Mouse (Mus musculus) B cell, adult 2 months (primary cell): ENCODE measurements at regions not wholly inside any gene's neighbourhood (a gene's known extent, or its start where the extent isn't known, plus 50 kb on each side); places are given as distances from the start of the nearest gene placed in this dataset.

ENCODE experiments used
- DNase-seq, 2 experiments: peaks; one replicate each; pipeline ENCODE4 v3.0.0; 2022

GRCm38 (mm10) chr12:35314035-35314434 is 220.8 kb downstream of the Ahr start:
- DNase-seq, result no peak

- no peak for DNase-seq
Observed at GRCm38 (mm10) chr12:35313191-35313925, 221.5 kb downstream of the Ahr start.

GRCm38 (mm10) chr12:35308537-35308936 is 226.3 kb downstream of the Ahr start:
- DNase-seq, result no peak

GRCm38 (mm10) chr12:35303764-35304717 is 230.8 kb downstream of the Ahr start:
- DNase-seq, result no peak

- DNase-seq, result no peak
Observed at GRCm38 (mm10) chr12:35303188-35303587, 231.7 kb downstream of the Ahr start.

- no peak for DNase-seq
Observed at GRCm38 (mm10) chr12:35294668-35295067, 240.2 kb downstream of the Ahr start.

- DNase-seq, result no peak
Observed at GRCm38 (mm10) chr12:35293566-35293965, 241.3 kb downstream of the Ahr start.

- DNase-seq, result no peak
Observed at GRCm38 (mm10) chr12:35291941-35292341, 242.9 kb downstream of the Ahr start.

- DNase-seq, result no peak
Observed at GRCm38 (mm10) chr12:35287974-35288373, 241.0 kb downstream of the Snx13 start.

- DNase-seq, result no peak
Observed at GRCm38 (mm10) chr12:35287570-35287969, 240.6 kb downstream of the Snx13 start.

- DNase-seq, result no peak
Observed at GRCm38 (mm10) chr12:35286974-35287553, 240.1 kb downstream of the Snx13 start.

GRCm38 (mm10) chr12:35284345-35284744 is 237.4 kb downstream of the Snx13 start:
- DNase-seq, result no peak

GRCm38 (mm10) chr12:35283925-35284324 is 236.9 kb downstream of the Snx13 start:
- DNase-seq, result no peak

GRCm38 (mm10) chr12:35283407-35283806 is 236.4 kb downstream of the Snx13 start:
- DNase-seq, result no peak

- DNase-seq, result no peak
Observed at GRCm38 (mm10) chr12:35269465-35269864, 222.5 kb downstream of the Snx13 start.

- no peak for DNase-seq
Observed at GRCm38 (mm10) chr12:35268006-35268405, 221.0 kb downstream of the Snx13 start.

GRCm38 (mm10) chr12:35267023-35267654 is 220.2 kb downstream of the Snx13 start:
- no peak for DNase-seq

GRCm38 (mm10) chr12:35259781-35260180 is 212.8 kb downstream of the Snx13 start:
- no peak for DNase-seq

GRCm38 (mm10) chr12:35255723-35256401 is 208.9 kb downstream of the Snx13 start:
- no peak for DNase-seq

- DNase-seq, result no peak
Observed at GRCm38 (mm10) chr12:35248476-35248875, 201.5 kb downstream of the Snx13 start.

GRCm38 (mm10) chr12:35246226-35247014 is 199.4 kb downstream of the Snx13 start:
- no peak for DNase-seq

GRCm38 (mm10) chr12:35232322-35232673 is 185.3 kb downstream of the Snx13 start:
- DNase-seq, result no peak
